Mouse (Mus musculus) gastrocnemius, postnatal 25 days (tissue): ENCODE data around the gene Ulk4. TPM values are rescaled to one million over a fixed set of nuclear protein-coding genes. Genes with fewer than 3 reads are reported as not detected.
"Not testable (repeated sequence)": the region's sequence is repeated elsewhere in the genome, so short reads cannot be mapped to it uniquely, and the experiment has no call there.

Experiments used
- DNase-seq: peaks from one replicate; pipeline ENCODE4 v3.0.0; 2022
- total RNA-seq, 2 experiments: library from RNA; stranded (reverse); gene quantifications; 1 replicate in 1 of 2; 2 replicates in 1 of 2; pipeline ENCODE4 v1.2.3; 2021

Gene Ulk4
- total RNA-seq, 2 experiments from 2014 or later = 0.18 to 0.29 TPM

- no peak for DNase-seq
These were observed 26.1 kb downstream of the Ulk4 start for GRCm38 (mm10) chr9:121250854-121251253.

GRCm38 (mm10) chr9:121249805-121250204 is 27.2 kb downstream of the Ulk4 start:
- no peak for DNase-seq

GRCm38 (mm10) chr9:121247956-121248775 is 28.8 kb downstream of the Ulk4 start:
- DNase-seq = peak; percentile 65

- no peak for DNase-seq
These were observed 29.9 kb downstream of the Ulk4 start for GRCm38 (mm10) chr9:121247047-121247446.

GRCm38 (mm10) chr9:121242331-121242730 is 34.7 kb downstream of the Ulk4 start:
- no peak for DNase-seq

- no peak for DNase-seq
These were observed 35.2 kb downstream of the Ulk4 start for GRCm38 (mm10) chr9:121241806-121242205.

GRCm38 (mm10) chr9:121241366-121241765 is 35.6 kb downstream of the Ulk4 start:
- DNase-seq = no peak

- not testable (repeated sequence) for DNase-seq
These were observed 36.8 kb downstream of the Ulk4 start for GRCm38 (mm10) chr9:121240242-121240641.

GRCm38 (mm10) chr9:121239571-121239970 is 37.4 kb downstream of the Ulk4 start:
- no peak for DNase-seq

- DNase-seq = no peak
These were observed 58.4 kb downstream of the Ulk4 start for GRCm38 (mm10) chr9:121218636-121219035.

GRCm38 (mm10) chr9:121218230-121218629 is 58.8 kb downstream of the Ulk4 start:
- DNase-seq = no peak

- DNase-seq = no peak
These were observed 59.3 kb downstream of the Ulk4 start for GRCm38 (mm10) chr9:121217742-121218141.

- no peak for DNase-seq
These were observed 60.3 kb downstream of the Ulk4 start for GRCm38 (mm10) chr9:121216536-121217320.

GRCm38 (mm10) chr9:121215349-121216000 is 61.5 kb downstream of the Ulk4 start:
- DNase-seq = peak; percentile 38

- DNase-seq = no peak
These were observed 64.7 kb downstream of the Ulk4 start for GRCm38 (mm10) chr9:121212322-121212721.

- no peak for DNase-seq
These were observed 72.0 kb downstream of the Ulk4 start for GRCm38 (mm10) chr9:121205046-121205445.

GRCm38 (mm10) chr9:121204149-121204800 is 72.7 kb downstream of the Ulk4 start:
- DNase-seq = no peak

GRCm38 (mm10) chr9:121203686-121204085 is 73.3 kb downstream of the Ulk4 start:
- DNase-seq = no peak

GRCm38 (mm10) chr9:121199146-121199685 is 77.8 kb downstream of the Ulk4 start:
- DNase-seq = not testable (repeated sequence)

GRCm38 (mm10) chr9:121196473-121196872 is 80.5 kb downstream of the Ulk4 start:
- no peak for DNase-seq

- no peak for DNase-seq
These were observed 81.9 kb downstream of the Ulk4 start for GRCm38 (mm10) chr9:121195106-121195505.
